Mouse (Mus musculus): Measurements from ENCODE around the gene Gpr68. TPM values are rescaled to one million over a fixed set of nuclear protein-coding genes. Genes with fewer than 3 reads are reported as not detected.
A peak's percentile ranks its signal among the peaks of the same experiment; 100 is the strongest.

Gene Gpr68
- polyA plus RNA-seq, 1 experiment from 2014 or later: 0.10 TPM

- DNase-seq (ENCODE audit: low spot score, missing footprints) (peak; percentile 87), ATAC-seq (ENCODE audit: low FRiP score) (peak; percentile 86)
- Histone ChIP-seq H3K36me3 (ENCODE audit: control insufficient read depth, insufficient read depth, low read length) (no peaks in the 10 kb centered on the region), H3K4me1 (ENCODE audit: control insufficient read depth, insufficient read depth, low read length) (no peaks in the 10 kb centered on the region), H3K4me3 (ENCODE audit: low read depth, low read length) (no peak overlapping the region), H3K27ac (ENCODE audit: low read depth, low read length) (no peak overlapping the region), H3K9me3 (ENCODE audit: control insufficient read depth, low read length) (no peaks in the 10 kb centered on the region), H3K4me2 (no peak overlapping the region), H3K27me3 (ENCODE audit: control insufficient read depth, insufficient read depth, low read length) (no peaks in the 10 kb centered on the region), H3K9ac (ENCODE audit: low read length) (no peak overlapping the region)
- WGBS: 82% methylated on average over 7 of the region's 7 CpGs
Observed at GRCm38 (mm10) chr12:100849421-100850138, 58.4 kb downstream of the Gpr68 start.

DNA sequence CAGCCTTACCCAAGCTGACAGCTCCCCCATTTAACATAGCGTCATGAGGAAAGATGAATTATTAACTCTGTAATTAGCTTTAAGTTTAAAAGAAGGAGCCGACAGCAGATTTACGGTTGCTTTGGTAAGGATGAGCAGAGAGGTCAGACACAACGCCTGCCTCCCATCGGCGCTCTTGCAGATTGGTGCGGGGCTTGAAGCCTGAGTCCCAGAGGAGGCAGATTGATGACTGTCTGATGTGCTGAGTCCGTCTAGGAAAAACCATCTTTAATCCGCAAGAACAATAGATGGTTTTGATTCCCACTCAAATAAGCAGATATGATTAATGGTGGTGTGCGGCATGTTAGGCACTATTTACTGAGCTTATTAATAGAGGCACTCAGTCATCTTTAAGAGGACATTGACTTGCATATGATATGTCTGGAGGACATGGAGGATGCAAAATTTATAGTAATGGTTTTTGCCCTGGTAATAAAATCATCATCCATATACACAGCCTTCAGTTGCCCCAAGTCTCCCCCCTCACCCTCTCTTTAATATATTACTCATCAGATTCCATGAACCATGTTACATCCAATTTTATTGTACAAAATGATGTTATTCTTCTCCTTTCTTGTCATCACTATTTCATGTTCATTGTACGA, 60.4 kb downstream of the Gpr68 start:
- H3K27me3 ChIP-seq (ENCODE audit: control insufficient read depth, insufficient read depth, low read length): no peaks in the 10 kb centered on the region
- H3K4me2 ChIP-seq: no peak overlapping the region
- H3K9me3 ChIP-seq (ENCODE audit: control insufficient read depth, low read length): no peaks in the 10 kb centered on the region
- WGBS: 82% methylated on average over 11 of the region's 11 CpGs
- DNase-seq (ENCODE audit: low spot score, missing footprints) (no peak), ATAC-seq (ENCODE audit: low FRiP score) (no peak)
- no peak overlapping the region for H3K9ac ChIP-seq (ENCODE audit: low read length)
- H3K4me1 ChIP-seq (ENCODE audit: control insufficient read depth, insufficient read depth, low read length): no peaks in the 10 kb centered on the region
- H3K4me3 ChIP-seq (ENCODE audit: low read depth, low read length): no peak overlapping the region
- H3K36me3 ChIP-seq (ENCODE audit: control insufficient read depth, insufficient read depth, low read length): no peaks in the 10 kb centered on the region
- H3K27ac ChIP-seq (ENCODE audit: low read depth, low read length): no peak overlapping the region

DNA sequence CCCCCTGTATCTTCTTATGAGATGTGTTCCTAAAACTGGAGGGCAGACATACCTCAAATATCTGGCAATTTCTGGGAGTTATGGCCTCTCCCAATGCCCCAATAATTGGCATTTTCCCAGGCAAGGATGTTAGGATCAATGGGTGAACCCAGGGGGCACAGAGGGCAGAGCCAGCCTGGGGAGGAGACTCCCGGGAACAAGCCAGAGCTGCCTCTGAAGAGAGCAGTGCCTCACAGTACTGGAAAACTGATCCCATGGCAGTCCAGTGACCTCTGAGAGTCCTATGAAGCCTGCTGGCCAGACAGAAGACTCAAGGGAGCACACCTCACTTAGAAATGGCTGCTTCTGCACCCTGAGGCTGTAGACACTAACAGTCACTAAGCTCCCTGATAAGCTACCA, 61.4 kb downstream of the Gpr68 start:
- H3K4me2 ChIP-seq: no peak overlapping the region
- H3K9ac ChIP-seq (ENCODE audit: low read length): no peak overlapping the region
- no peaks in the 10 kb centered on the region for H3K9me3 ChIP-seq (ENCODE audit: control insufficient read depth, low read length)
- no peak for ATAC-seq (ENCODE audit: low FRiP score)
- no peak overlapping the region for H3K27ac ChIP-seq (ENCODE audit: low read depth, low read length)
- WGBS: 53% methylated on average over 1 of the region's 1 CpGs
- H3K36me3 ChIP-seq (ENCODE audit: control insufficient read depth, insufficient read depth, low read length): no peaks in the 10 kb centered on the region
- no peaks in the 10 kb centered on the region for H3K27me3 ChIP-seq (ENCODE audit: control insufficient read depth, insufficient read depth, low read length)
- H3K4me1 ChIP-seq (ENCODE audit: control insufficient read depth, insufficient read depth, low read length): no peaks in the 10 kb centered on the region
- H3K4me3 ChIP-seq (ENCODE audit: low read depth, low read length): no peak overlapping the region
- DNase-seq (ENCODE audit: low spot score, missing footprints): no peak

DNA sequence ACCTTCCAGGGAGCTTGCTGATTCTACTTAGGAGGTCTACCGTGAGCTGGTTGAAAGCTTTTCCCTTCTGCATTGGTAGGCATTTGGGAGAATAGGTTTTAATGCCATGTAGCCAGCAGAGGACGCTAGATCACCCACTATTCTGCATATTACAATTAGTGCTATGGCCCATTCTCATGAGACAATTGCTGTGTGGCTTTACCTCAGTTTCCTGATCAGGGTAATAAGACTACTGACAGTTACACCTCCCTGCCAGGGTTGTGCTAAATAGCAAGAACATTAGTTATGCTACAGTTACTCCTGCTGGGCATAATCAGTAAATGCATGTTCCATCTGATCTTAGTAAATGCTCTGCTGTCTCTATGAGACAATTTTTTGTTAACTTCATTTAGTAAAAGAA, 62.2 kb downstream of the Gpr68 start:
- no peaks in the 10 kb centered on the region for H3K4me1 ChIP-seq (ENCODE audit: control insufficient read depth, insufficient read depth, low read length)
- 37% methylated on average over 2 of the region's 2 CpGs for WGBS
- H3K27ac ChIP-seq (ENCODE audit: low read depth, low read length): no peak overlapping the region
- no peaks in the 10 kb centered on the region for H3K36me3 ChIP-seq (ENCODE audit: control insufficient read depth, insufficient read depth, low read length)
- no peak overlapping the region for H3K4me2 ChIP-seq
- DNase-seq (ENCODE audit: low spot score, missing footprints) (no peak), ATAC-seq (ENCODE audit: low FRiP score) (no peak)
- H3K4me3 ChIP-seq (ENCODE audit: low read depth, low read length): no peak overlapping the region
- H3K27me3 ChIP-seq (ENCODE audit: control insufficient read depth, insufficient read depth, low read length): no peaks in the 10 kb centered on the region
- H3K9me3 ChIP-seq (ENCODE audit: control insufficient read depth, low read length): no peaks in the 10 kb centered on the region
- no peak overlapping the region for H3K9ac ChIP-seq (ENCODE audit: low read length)

GRCm38 (mm10) chr12:100844546-100844945, 63.5 kb downstream of the Gpr68 start:
- DNase-seq (ENCODE audit: low spot score, missing footprints) (no peak), ATAC-seq (ENCODE audit: low FRiP score) (no peak)
- H3K4me1 ChIP-seq (ENCODE audit: control insufficient read depth, insufficient read depth, low read length): no peaks in the 10 kb centered on the region
- no peak overlapping the region for H3K27ac ChIP-seq (ENCODE audit: low read depth, low read length)
- WGBS: 89% methylated on average over 7 of the region's 7 CpGs
- no peak overlapping the region for H3K9ac ChIP-seq (ENCODE audit: low read length)
- no peaks in the 10 kb centered on the region for H3K9me3 ChIP-seq (ENCODE audit: control insufficient read depth, low read length)
- H3K4me3 ChIP-seq (ENCODE audit: low read depth, low read length): no peak overlapping the region
- no peaks in the 10 kb centered on the region for H3K27me3 ChIP-seq (ENCODE audit: control insufficient read depth, insufficient read depth, low read length)
- H3K4me2 ChIP-seq: no peak overlapping the region
- H3K36me3 ChIP-seq (ENCODE audit: control insufficient read depth, insufficient read depth, low read length): no peaks in the 10 kb centered on the region

GRCm38 (mm10) chr12:100843171-100843570, 64.8 kb downstream of the Gpr68 start:
- Histone ChIP-seq H3K4me1 (ENCODE audit: control insufficient read depth, insufficient read depth, low read length) (no peaks in the 10 kb centered on the region), H3K4me3 (ENCODE audit: low read depth, low read length) (no peak overlapping the region), H3K36me3 (ENCODE audit: control insufficient read depth, insufficient read depth, low read length) (no peaks in the 10 kb centered on the region), H3K27ac (ENCODE audit: low read depth, low read length) (no peak overlapping the region), H3K9ac (ENCODE audit: low read length) (no peak overlapping the region), H3K9me3 (ENCODE audit: control insufficient read depth, low read length) (no peaks in the 10 kb centered on the region), H3K4me2 (no peak overlapping the region), H3K27me3 (ENCODE audit: control insufficient read depth, insufficient read depth, low read length) (no peaks in the 10 kb centered on the region)
- DNase-seq (ENCODE audit: low spot score, missing footprints) (no peak), ATAC-seq (ENCODE audit: low FRiP score) (no peak)
- 81% methylated on average over 4 of the region's 4 CpGs for whole genome bisulfite sequencing

- Histone ChIP-seq H3K4me3 (ENCODE audit: low read depth, low read length) (no peak overlapping the region), H3K9me3 (ENCODE audit: control insufficient read depth, low read length) (no peaks in the 10 kb centered on the region), H3K4me1 (ENCODE audit: control insufficient read depth, insufficient read depth, low read length) (no peaks in the 10 kb centered on the region), H3K4me2 (no peak overlapping the region), H3K27ac (ENCODE audit: low read depth, low read length) (no peak overlapping the region), H3K36me3 (ENCODE audit: control insufficient read depth, insufficient read depth, low read length) (no peaks in the 10 kb centered on the region), H3K27me3 (ENCODE audit: control insufficient read depth, insufficient read depth, low read length) (no peaks in the 10 kb centered on the region), H3K9ac (ENCODE audit: low read length) (no peak overlapping the region)
- ATAC-seq (ENCODE audit: low FRiP score) (peak; percentile 74), DNase-seq (ENCODE audit: low spot score, missing footprints) (peak; percentile 97)
- 27% methylated on average over 3 of the region's 3 CpGs for WGBS
Observed at GRCm38 (mm10) chr12:100841211-100841792, 66.7 kb downstream of the Gpr68 start.

- H3K27me3 ChIP-seq (ENCODE audit: control insufficient read depth, insufficient read depth, low read length): no peaks in the 10 kb centered on the region
- H3K4me2 ChIP-seq: no peak overlapping the region
- H3K9me3 ChIP-seq (ENCODE audit: control insufficient read depth, low read length): no peaks in the 10 kb centered on the region
- no peak overlapping the region for H3K4me3 ChIP-seq (ENCODE audit: low read depth, low read length)
- H3K27ac ChIP-seq (ENCODE audit: low read depth, low read length): no peak overlapping the region
- H3K4me1 ChIP-seq (ENCODE audit: control insufficient read depth, insufficient read depth, low read length): no peaks in the 10 kb centered on the region
- no peak for DNase-seq (ENCODE audit: low spot score, missing footprints)
- H3K9ac ChIP-seq (ENCODE audit: low read length): no peak overlapping the region
- ATAC-seq (ENCODE audit: low FRiP score): no peak
- WGBS: 83% methylated on average over 6 of the region's 6 CpGs
- no peaks in the 10 kb centered on the region for H3K36me3 ChIP-seq (ENCODE audit: control insufficient read depth, insufficient read depth, low read length)
Observed at GRCm38 (mm10) chr12:100839926-100840325, 68.1 kb downstream of the Gpr68 start.

DNA sequence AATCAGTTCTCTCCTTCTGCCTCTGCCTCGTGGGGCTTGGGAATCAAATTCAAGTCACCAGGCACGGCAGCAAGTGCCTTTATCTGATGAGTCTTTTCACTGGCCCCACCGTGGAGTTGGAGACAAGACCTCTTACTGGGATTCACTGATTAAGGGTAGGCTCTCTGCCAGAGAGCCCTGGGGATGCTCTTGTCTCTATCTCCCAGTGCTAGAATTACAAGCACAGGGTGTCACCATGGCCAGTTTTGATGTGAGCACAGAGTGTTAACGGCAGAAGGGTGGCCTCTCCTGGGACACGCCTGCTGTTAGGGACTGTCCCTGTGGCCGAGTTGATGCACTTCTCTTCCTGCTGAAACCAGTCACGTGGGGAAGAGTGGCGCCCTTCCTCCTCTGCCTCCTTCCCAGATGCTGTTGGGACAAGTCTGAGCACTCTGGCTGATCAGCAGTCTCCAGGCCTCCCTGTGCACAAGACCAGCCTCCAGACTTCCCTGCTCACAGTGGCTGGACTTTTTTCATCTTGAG, 68.9 kb downstream of the Gpr68 start:
- DNase-seq (ENCODE audit: low spot score, missing footprints) (no peak), ATAC-seq (ENCODE audit: low FRiP score) (no peak)
- H3K4me2 ChIP-seq: no peak overlapping the region
- no peaks in the 10 kb centered on the region for H3K9me3 ChIP-seq (ENCODE audit: control insufficient read depth, low read length)
- 26% methylated on average over 8 of the region's 8 CpGs for WGBS
- no peaks in the 10 kb centered on the region for H3K36me3 ChIP-seq (ENCODE audit: control insufficient read depth, insufficient read depth, low read length)
- no peaks in the 10 kb centered on the region for H3K4me1 ChIP-seq (ENCODE audit: control insufficient read depth, insufficient read depth, low read length)
- no peak overlapping the region for H3K4me3 ChIP-seq (ENCODE audit: low read depth, low read length)
- no peak overlapping the region for H3K27ac ChIP-seq (ENCODE audit: low read depth, low read length)
- H3K9ac ChIP-seq (ENCODE audit: low read length): no peak overlapping the region
- no peaks in the 10 kb centered on the region for H3K27me3 ChIP-seq (ENCODE audit: control insufficient read depth, insufficient read depth, low read length)
